Mouse (Mus musculus) monocyte, adult 5-6 weeks (primary cell): ENCODE results near the gene Snapc3. TPM values are rescaled to one million over a fixed set of nuclear protein-coding genes. Genes with fewer than 3 reads are reported as not detected.

ENCODE experiments used
- ATAC-seq: fragments of 153-309, 156-312 bp; replicated peaks from 2 replicates; pipeline ENCODE4 v1.8.0; 2017; ENCODE audit warnings: mild to moderate bottlenecking; ENCODE audit not compliant: low TSS enrichment, insufficient number of reproducible peaks, severe bottlenecking, poor library complexity, low FRiP score
- total RNA-seq: library from RNA; stranded (forward); fragments of 200-1000, 200-491, 200-594 nt; gene quantifications from 3 replicates; pipeline ENCODE4 v1.2.3, GENCODE M21; 2017

The Snapc3 gene
- total RNA-seq, 1 experiment from 2014 or later, result 31.8 TPM

DNA sequence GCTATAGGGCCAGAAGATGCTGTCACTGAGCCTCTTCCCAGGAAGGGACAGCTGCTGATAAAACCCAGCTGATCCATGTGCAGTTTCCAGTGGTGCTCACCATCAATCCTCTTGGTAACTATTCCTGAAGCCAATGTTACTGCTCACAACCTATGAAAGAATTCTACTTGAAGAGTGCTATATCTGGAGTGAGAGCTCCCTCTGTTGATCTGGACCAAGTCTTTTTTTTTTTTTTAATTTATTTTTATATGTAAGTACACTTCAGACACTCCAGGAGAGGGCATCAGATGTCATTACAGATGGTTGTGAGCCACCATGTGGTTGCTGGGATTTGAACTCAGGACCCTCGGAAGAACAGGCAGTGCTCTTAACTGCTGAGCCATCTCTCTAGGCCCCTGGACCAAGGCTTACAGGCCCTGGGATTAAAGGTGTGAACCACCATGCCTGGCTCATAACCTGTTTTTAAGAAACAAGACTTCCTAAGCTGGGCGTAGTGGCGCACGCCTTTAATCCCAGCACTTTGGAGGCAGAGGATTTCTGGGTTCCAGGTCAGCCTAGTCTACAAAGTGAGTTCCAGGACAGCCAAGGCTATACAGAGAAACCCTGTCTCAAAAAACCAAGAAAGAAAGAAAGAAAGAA, 7.5 kb upstream of the Snapc3 start:
- ATAC-seq, result no peak

DNA sequence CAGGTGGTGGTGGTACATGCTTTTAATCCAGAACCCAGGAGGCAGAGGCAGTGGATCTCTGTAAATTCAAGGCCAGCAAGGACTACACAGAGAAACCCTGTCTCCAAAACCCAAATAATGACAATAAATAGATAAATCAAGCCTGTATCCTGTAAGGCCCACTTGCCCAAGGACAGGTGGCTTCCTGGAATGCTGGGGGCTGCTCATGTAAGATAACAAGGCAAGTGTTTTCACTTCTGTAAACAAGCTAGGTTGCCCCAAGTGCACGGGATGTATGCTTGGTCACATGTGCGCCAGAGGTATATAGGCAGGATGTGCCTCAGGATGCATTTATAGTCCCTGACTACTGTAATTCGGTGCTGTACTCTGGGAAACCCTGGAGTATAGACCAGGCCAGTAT, 5.5 kb upstream of the Snapc3 start:
- ATAC-seq, result no peak

DNA sequence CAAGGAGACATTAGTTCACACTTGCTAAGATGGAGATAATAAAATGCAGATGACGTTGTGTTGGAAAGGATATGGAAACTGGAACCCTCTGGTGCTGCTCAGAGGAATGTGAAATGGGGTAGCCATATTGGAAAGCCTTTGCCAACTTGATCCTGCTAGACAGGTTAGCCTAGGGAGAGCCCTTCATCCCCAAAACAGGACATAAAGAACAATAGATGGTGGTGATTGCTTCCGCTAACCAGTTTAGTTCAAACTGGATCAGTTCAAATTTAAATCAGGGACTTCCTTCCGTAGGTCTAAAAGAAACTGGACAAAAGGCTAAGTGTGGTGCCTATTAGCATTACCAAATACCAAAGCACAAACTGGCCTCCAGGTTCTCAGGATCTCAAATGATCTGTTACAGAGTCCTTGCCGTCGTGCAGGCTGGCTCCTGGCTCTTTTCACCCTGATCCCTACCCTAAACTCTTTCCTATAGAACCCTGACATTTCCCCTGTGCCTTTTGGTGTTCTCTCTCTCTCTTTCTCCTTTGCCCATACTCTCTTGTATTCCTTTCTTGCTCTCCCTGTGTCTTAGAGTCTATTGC, 3.2 kb upstream of the Snapc3 start:
- ATAC-seq, result no peak

DNA sequence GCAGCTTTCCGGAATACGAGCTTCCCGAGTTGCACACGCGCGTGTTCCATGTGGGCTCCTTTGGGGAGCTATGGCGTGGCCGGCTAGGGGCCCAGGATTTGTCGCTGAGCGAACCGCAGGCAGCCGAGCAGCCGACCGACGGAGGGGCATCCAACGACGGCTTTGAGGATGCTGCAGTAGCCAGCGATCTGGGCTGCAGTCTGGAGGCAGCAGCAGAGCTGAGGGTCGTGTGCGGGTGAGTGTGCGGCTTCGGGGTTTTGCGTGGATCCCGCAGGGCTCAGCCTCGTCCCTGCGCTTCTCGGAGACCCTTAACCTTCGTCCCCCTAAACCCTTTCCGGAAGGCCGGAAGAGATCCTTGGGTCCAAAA, 279 bp downstream of the Snapc3 start:
- peak; percentile 19; the same call in 1 of the 2 replicates for ATAC-seq

DNA sequence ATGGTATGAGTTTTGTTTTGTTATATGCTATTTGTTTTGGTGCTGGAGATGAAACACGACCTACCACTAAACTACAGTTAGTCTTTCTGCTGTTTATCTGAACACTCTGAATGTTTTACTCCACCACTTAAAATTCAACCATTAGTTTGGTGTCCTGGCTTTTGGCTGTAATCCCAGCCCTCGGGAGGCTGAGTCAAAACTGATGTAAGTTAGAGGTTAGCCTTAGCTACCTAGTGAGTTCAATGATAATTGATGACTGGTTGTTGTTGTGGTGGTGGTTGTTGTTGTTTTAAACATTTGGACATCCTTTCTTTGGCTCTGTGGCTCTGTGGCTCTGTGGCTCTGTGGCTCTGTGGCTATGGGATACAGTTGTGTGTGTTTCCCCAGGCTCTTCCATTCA, 1.3 kb downstream of the Snapc3 start:
- no peak for ATAC-seq

DNA sequence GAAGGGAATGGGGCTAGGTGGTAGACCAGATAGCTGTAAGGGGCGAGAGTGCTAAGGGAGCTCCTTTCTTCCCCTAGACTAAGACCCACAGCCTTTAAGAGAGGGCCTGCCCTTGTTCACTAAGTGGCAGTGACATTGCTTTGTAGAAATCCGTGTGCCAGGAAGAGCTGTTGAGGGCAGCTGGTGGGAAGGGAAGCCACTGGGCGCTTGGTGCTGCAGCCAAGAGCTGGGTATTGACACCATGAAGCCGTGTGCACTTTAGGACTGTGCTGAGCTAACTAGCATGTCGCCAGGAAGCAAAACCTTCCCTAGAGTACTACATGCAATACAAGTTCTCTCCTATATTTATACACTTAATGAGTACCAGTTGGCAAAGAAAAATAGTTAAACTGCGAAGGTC, 6.1 kb downstream of the Snapc3 start:
- ATAC-seq, result no peak

DNA sequence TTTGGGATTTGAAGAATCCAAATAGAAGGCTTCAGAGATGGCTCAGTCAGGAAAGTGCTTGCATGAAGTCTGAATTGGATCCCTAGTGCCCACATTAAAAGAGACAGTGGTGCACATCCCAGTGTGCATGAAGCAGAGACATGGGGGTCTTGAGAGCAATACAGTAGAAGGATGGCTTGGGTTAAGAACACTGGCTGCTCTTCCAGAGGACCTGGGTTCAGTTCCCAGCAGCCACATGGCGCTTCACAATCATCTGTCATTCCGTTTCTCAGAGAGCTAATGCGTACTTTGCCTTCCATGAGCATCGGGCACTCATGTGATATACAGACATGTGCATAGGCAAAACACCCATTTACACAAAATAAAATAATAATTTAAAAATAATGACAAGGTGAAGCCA, 7.6 kb downstream of the Snapc3 start:
- ATAC-seq, result no peak

DNA sequence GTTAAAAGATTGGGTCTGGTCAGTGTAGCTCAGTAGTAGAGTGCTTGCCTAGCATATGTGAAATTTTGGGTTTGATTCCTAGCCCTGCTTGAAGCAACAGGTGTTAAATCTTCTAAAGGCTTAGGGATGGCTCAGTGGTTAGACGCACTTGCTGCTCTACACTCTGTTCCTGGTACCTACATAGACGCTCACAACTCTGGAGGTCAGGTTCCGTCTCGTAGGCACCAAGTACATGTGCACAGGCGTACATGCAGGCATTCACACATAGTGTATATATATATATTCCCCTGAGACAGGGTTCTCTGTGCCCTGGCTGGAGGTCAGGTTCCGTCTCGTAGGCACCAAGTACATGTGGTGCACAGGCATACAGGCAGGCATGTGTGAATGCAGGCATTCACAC, 9.6 kb downstream of the Snapc3 start:
- ATAC-seq, result no peak

DNA sequence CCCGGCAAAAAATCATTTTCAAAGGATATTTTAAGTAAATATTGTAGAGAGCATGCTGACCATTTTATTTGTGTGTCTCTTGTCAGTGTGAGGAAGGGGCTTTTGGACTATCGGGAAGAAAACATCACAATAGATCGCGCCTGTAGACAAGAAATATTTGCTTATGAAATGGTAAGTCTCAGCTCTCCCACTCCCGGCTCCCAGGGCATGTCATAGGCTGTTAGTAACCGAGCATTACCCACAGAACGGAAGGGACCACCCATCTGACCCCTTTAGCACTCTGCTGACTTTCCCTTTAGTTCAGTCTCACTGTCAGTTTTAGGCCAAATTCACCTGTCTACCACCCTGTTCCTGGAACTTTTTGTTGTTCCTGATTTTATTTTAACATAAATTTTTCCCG, 10.2 kb downstream of the Snapc3 start:
- no peak for ATAC-seq

DNA sequence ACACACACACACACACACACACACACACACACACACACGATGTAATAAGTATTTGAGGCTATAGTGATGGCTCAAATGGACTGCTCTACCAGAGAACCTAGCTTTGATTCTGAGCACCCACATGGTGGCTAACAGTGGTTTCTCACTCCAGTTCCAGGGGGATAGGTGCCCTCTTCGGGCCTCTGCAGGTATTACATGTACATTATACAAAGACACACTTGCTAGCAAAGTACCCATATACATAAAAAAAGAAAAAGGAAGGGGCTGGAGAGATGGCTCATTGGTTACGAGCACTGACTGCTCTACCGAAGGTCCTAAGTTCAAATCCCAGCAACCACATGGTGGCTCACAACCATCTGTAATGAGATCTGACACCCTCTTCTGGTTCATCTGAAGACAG, 11.3 kb downstream of the Snapc3 start:
- ATAC-seq, result no peak; the same call in 1 of the 2 replicates

DNA sequence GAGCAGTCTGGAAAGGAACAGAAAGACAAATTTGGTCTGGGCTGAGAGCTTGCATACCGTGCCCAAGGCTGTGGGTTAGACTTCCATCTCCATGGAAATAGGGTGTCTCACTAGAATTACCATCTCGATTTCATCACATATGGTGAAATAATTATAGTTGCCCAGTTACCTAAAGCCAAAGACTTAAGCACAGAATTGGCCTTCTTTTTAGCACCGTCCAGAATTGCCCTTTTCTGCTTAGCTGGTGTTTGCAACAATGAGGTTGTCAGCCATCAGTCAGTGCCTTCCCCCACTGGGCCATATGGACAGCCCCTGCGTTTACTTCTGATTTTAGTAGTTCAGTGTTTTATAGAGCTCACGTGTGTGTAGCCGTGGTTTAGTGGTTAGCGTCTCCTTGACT, 14.4 kb downstream of the Snapc3 start:
- ATAC-seq, result no peak

DNA sequence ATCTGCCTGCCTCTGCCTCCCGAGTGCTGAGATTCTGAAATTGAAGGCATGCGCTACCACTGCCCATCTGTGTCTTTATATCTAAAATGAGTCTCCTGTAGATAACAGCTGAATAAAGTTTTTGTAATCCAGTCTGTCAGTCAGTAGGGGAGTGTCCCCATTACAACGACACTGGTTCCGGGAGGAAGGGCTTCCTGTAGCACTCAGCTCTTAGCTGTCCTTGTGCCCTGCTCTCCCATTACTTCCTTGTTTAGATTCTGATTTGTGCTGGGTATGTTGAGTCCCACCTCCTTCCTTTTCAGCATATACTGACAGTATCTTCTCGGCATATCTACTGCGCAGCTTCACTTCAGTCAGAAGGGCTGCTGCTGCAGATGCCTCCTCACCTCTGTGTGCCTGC, 15.4 kb downstream of the Snapc3 start:
- ATAC-seq, result no peak

DNA sequence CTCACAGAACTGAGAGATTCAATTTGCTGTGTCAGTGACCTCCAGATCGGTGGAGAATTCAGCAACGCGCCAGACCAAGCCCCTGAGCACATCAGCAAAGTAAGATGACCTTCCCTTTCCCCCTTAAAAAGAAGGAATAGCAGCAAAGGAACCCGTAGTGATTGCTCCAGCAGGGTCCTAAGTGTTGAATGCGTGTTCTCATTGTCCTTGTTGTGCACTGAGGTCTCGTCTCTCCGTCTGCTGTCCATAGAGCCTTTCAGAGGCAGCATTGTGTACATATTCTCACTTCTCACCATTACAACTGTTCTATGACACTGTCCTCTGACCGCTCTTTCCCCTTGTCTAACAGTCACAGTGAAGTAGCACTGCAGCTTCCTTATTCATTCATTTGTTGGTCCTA, 18.9 kb downstream of the Snapc3 start:
- no peak for ATAC-seq

DNA sequence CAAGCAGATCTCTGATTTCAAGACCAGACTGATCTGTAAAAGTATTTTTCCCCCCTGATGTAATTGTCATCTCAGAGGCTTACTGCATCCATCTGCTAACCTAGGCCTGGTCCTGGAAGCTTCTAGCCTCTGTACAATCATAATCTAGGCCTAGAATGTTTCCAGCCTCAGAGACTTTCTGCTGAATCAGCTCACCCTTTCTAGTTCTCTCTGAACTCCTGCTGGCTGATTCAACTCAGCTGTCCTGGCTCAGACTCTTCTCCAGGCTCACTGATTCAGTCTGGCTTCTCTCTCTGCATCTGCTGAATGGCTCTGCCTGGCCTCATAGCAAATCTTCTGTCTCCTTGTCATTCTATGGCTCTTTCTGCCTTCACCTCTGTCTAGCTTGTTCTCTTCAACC, 20.6 kb downstream of the Snapc3 start:
- no peak for ATAC-seq

DNA sequence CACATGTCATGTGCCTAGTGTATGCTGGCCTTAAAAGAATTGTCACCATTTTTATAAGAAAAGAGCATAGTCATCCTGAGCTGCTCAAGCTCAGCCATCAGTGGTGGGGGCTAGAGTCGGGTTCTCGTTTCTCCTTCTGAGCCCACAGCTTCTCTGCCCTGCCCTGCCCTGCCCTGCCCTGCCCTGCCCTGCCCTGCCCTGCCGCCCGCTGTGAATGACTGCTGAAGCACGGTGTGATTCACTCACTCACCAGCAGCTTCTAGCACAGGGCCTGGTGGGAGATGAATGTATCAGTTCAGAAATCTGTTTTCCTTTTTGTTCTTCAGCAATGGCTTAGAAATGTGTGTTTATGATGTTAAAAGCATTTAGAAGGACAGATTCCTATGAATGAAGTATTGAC, 21.5 kb downstream of the Snapc3 start:
- ATAC-seq, result no peak

DNA sequence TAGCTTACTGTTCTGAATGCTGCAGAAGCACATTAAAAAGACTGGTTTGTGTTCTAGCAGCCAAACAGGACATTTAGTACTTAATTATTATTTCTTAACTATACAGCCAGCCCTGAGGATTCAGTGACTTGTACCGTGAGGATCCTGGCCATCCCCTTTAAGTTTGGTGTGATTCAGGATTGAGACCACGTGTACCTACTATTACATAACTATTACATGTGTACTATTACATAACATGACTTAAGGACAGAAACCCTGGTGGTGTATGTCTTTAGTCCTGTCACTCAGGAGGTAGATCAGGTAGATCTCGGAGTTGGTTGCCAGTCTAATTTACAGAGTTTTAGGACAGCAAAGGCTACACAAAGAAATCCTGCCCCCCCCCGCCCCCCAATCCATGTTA, 23.5 kb downstream of the Snapc3 start:
- no peak for ATAC-seq

DNA sequence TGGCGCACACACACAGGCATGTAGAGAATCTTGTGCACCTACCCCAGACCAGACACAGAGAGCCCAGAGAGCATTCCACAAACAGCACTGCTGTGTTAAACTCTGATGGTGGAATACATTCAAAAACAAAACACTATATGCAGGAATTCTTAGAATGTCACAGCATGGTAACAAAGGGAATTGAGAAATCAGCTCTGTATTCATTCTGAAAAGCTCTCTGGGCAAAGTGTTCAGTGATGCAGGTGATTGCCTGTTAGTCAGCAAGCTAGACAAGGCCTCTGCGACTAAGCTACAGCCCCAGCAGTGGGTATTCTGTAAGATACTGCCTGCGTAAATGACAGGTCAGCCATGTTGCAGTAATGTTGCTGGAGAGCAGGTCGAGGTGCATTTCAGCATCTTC, 33.3 kb downstream of the Snapc3 start:
- ATAC-seq, result no peak

DNA sequence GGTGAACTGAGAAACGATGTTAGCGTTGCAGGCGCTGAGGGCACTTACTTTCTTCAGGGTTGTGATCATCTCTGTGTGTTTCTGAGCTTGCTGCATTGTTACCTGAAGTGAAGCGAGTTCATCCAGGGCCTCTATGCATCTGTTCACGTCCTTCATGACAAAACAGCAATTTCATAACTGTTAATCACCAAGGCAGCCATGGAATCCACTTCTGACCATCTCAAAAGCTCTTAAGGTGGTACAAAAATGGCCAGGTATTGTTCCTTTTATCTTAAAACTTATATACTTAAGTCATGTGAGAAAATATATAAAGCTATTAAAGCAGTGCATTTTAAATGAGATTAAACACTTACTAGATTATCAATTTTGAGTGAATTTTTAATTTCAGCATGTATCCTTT, 42.6 kb downstream of the Snapc3 start:
- ATAC-seq, result no peak

DNA sequence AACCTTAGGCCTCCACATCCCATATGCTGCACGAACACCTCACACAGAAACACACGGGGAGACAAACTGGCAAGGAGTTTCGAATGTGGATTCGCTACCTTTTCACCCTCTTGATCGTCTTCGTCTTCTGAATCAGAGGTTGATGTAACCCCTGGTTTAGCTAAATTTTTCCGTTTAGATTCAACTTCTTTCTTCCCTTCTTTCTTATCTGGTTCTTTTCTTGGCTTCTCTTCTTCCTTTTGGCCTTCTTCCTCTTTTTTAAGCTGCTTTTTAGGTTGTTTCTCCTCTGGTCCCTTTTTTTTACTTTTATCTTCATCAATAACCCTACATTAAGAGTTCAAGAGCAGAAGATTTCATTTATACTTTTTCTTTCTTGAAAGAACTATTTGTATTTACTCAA, 47.3 kb downstream of the Snapc3 start:
- ATAC-seq, result no peak

DNA sequence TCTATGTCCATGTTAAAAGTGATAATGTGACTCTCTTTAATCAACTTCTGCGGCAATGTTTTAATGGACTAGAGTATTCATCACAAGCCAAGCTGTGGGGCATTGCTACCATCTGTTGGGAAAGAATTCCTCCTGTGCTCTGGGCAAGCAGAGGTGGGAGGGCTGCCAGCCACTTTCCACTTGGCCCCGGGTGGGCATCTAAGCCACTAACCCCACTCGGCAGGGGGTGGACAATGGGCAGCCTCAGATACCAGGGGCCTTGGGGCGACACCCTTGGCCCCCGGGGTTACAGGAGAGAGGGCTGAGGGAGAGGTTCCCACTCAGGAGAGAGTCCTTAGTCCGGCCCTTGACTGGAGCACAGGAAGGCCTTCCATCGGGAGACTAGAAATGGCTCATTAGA, 50.1 kb downstream of the Snapc3 start:
- ATAC-seq, result no peak

DNA sequence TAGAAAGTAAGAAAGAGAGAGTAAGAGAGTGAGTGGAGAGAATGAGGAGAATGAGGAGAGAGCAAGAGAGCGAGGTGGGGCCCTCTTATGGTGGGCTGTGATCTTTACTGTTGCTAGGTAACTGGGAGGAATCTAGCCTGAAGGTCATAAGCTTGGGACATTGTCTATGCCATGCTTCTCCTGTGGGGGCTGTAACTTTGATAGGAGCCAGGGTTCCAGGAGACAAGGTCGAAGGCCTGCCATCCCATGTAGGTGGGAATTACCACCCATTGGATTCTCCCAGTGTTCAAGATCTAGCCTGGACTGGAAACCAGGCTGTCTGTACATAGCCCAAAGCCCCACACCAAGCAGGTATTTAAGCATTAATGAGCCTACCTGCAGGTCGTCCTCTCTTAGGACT, 50.7 kb downstream of the Snapc3 start:
- ATAC-seq, result no peak
